Mouse (Mus musculus): ENCODE data around the gene Zfp213. TPM values are rescaled to one million over a fixed set of nuclear protein-coding genes. Genes with fewer than 3 reads are reported as not detected.
A peak's percentile ranks its signal among the peaks of the same experiment; 100 is the strongest.
"Not testable (repeated sequence)": the region's sequence is repeated elsewhere in the genome, so short reads cannot be mapped to it uniquely, and the experiment has no call there.

Zfp213 gene
- polyA plus RNA-seq, 1 experiment from 2014 or later = 26.6 TPM

DNA sequence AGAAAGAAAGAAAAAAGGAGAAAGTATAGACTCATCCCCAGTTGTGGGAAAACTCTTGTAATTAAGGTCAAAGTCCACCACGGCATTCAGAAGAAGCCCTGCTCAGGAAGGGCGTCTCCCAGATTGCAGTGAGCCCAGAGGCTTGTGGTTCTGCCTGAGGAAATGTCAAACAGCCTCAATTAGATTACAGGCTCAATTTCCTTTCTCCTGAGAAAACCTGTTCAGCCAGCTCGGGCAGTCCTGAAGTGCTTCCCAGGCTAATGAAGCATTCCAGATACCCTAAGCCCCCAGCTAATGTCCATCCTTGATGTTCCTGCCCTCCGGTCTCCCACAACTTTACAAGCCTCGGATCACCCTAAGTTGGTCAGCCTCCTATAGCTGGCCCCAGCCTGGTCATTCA, 20.7 kb downstream of the Zfp213 start:
- H3K4me2 ChIP-seq = no peak overlapping the region
- no peak for ATAC-seq (ENCODE audit: insufficient number of reproducible peaks, insufficient read depth, low FRiP score, low TSS enrichment, low read depth)
- H3K9me3 ChIP-seq = no peaks in the 10 kb centered on the region
- H3K27ac ChIP-seq = no peak overlapping the region
- no peak overlapping the region for H3K4me3 ChIP-seq (replicated peaks)
- peaks cover 14% of the 10 kb centered on the region; the same call in 1 of the 2 replicates for H3K4me1 ChIP-seq (replicated peaks)
- 13% methylated on average over 5 of the region's 5 CpGs for WGBS
- H3K9ac ChIP-seq (replicated peaks) = no peak overlapping the region
- H3K27me3 ChIP-seq = peaks cover 36% of the 10 kb centered on the region
- no peaks in the 10 kb centered on the region for H3K36me3 ChIP-seq

DNA sequence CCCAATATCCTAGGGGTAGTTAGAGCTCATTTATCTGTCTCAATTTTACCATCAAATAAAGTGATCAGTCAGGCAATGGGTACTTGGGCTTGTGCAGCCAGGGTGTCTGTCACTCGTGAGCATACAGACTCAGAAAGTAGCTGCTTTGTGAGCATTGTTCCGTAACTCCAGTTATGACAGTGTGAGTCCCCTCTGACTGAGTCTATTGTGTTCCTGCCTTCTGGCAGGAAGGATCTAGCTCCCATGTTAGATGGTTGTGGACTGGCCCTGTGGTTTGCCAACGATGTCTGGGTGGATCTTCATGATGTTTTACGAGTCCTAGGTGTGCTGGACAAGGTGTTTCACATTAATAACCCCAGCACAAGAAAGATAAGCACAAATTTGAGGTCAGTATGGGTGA, 21.2 kb downstream of the Zfp213 start:
- Histone ChIP-seq H3K36me3 (no peaks in the 10 kb centered on the region), H3K4me1 (replicated peaks) (peaks cover 17% of the 10 kb centered on the region), H3K4me3 (replicated peaks) (no peak overlapping the region), H3K9ac (replicated peaks) (no peak overlapping the region), H3K9me3 (no peaks in the 10 kb centered on the region), H3K27me3 (peaks cover 40% of the 10 kb centered on the region), H3K4me2 (peak overlapping the region; percentile 48; the same call in 1 of the 2 replicates), H3K27ac (no peak overlapping the region)
- WGBS = 43% methylated on average over 4 of the region's 4 CpGs
- ATAC-seq (ENCODE audit: insufficient number of reproducible peaks, insufficient read depth, low FRiP score, low TSS enrichment, low read depth) = no peak

GRCm38 (mm10) chr17:23542004-23542720, 21.9 kb downstream of the Zfp213 start:
- no peak for ATAC-seq (ENCODE audit: insufficient number of reproducible peaks, insufficient read depth, low FRiP score, low TSS enrichment, low read depth)
- no peaks in the 10 kb centered on the region for H3K9me3 ChIP-seq
- H3K4me1 ChIP-seq (replicated peaks) = peaks cover 18% of the 10 kb centered on the region
- no peaks in the 10 kb centered on the region for H3K36me3 ChIP-seq
- WGBS = 8% methylated on average over 12 of the region's 12 CpGs
- no peak overlapping the region for H3K9ac ChIP-seq (replicated peaks)
- peak overlapping the region; percentile 48 for H3K4me2 ChIP-seq
- H3K4me3 ChIP-seq (replicated peaks) = peak overlapping the region; percentile 21
- H3K27ac ChIP-seq = no peak overlapping the region
- peaks cover 47% of the 10 kb centered on the region for H3K27me3 ChIP-seq

DNA sequence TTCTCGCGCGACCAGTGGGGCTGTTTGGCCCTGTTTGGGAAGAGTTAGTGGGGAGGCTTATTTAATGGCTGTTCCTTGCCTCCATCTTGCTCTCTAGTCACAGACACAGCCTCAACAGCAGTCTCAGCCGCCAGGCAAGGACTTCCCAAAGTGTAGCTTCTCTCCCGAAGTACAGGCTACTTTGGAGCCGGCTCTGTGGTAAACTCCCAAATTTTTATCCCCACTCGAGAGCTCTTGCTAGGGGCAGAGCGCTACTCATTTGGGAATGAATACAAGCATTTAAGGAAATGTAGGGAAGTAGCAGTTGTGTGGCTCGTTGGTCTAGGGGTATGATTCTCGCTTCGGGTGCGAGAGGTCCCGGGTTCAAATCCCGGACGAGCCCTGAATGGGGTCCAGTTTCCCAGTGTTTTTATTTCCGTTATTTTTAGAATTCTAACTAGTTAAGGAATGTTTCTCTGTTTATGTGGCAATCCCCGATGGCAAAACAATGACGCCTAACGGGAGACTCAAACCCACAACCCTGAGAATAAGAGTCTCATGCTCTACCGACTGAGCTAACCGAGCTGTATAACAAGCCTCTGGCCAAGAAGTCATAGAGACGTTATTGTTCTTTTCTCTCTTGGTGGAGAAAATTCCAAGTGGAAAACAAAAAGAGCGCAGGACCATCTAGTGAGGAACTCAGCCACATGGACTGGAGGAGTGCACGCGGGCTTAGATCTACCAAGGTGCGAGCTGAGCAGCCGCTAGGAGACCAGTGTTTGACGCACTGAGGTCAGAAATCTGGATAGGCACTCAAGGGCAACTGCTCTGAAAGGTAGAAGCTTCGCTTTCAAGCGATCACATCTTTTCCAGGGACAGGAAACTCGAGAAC, 23.2 kb downstream of the Zfp213 start:
- Histone ChIP-seq H3K4me3 (replicated peaks) (no peak overlapping the region; the same call in 1 of the 2 replicates), H3K27ac (no peak overlapping the region), H3K9me3 (no peaks in the 10 kb centered on the region), H3K4me2 (peak overlapping the region; percentile 23), H3K36me3 (no peaks in the 10 kb centered on the region), H3K4me1 (replicated peaks) (peaks cover 18% of the 10 kb centered on the region), H3K9ac (replicated peaks) (no peak overlapping the region), H3K27me3 (peaks cover 52% of the 10 kb centered on the region)
- WGBS = 14% methylated on average over 31 of the region's 31 CpGs
- ATAC-seq (ENCODE audit: insufficient number of reproducible peaks, insufficient read depth, low FRiP score, low TSS enrichment, low read depth) = no peak

DNA sequence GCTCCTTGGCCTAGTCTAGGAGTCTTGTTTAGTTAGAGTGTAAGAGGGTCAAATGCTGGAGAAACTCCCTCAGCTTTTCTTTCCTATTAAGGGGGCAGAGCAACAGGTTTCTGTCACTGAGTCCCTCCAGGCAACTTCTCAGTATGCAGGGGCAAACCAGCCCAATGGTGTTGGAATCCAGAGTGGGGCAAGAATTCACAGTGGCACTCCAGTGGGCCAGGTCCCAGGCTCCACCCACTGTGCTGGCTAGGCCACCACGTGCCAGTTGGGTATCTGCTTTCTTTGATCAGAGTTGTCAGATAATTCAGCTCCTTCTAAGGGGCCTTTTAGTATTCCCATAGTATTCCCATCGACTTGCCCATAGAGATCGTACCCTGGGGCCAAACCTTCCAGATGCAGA, 23.9 kb downstream of the Zfp213 start:
- Histone ChIP-seq H3K4me3 (replicated peaks) (no peak overlapping the region), H3K9ac (replicated peaks) (no peak overlapping the region), H3K9me3 (no peaks in the 10 kb centered on the region), H3K36me3 (no peaks in the 10 kb centered on the region), H3K4me1 (replicated peaks) (peaks cover 18% of the 10 kb centered on the region), H3K27me3 (peaks cover 53% of the 10 kb centered on the region), H3K27ac (no peak overlapping the region), H3K4me2 (no peak overlapping the region)
- ATAC-seq (ENCODE audit: insufficient number of reproducible peaks, insufficient read depth, low FRiP score, low TSS enrichment, low read depth) = no peak
- WGBS = 24% methylated on average over 3 of the region's 3 CpGs

DNA sequence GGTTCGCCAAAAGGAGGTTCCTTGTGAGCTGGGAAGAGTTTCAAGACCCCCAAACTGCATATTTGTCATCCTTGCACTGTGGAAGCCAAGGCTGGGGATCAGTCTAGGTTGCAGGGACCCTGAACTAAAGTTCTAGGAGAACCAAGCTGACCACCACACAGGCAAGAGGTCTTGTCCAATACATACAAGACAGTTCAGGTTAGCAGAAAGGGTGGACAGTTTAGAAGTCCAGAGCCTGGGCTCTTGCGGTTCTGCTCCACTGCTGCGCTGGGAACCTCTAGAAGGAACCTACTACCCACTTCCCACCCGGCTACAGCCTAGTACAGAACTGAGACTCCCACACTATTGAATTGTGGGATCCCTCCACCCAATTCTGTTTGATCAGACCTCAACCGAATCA, 24.4 kb downstream of the Zfp213 start:
- peaks cover 58% of the 10 kb centered on the region for H3K27me3 ChIP-seq

GRCm38 (mm10) chr17:23538299-23539015, 25.6 kb downstream of the Zfp213 start:
- H3K27me3 ChIP-seq = peaks cover 64% of the 10 kb centered on the region
- H3K27ac ChIP-seq = no peak overlapping the region
- H3K4me3 ChIP-seq (replicated peaks) = peak overlapping the region; percentile 33
- no peaks in the 10 kb centered on the region for H3K9me3 ChIP-seq
- no peak for ATAC-seq (ENCODE audit: insufficient number of reproducible peaks, insufficient read depth, low FRiP score, low TSS enrichment, low read depth)
- H3K4me2 ChIP-seq = peak overlapping the region; percentile 53
- WGBS = 8% methylated on average over 21 of the region's 21 CpGs
- H3K36me3 ChIP-seq = no peaks in the 10 kb centered on the region
- peak overlapping the region; percentile 40; the same call in 1 of the 2 replicates for H3K9ac ChIP-seq (replicated peaks)
- peaks cover 21% of the 10 kb centered on the region for H3K4me1 ChIP-seq (replicated peaks)

More for the DNA sequence above, 24.4 kb downstream of the Zfp213 start:
- no peak for ATAC-seq (ENCODE audit: insufficient number of reproducible peaks, insufficient read depth, low FRiP score, low TSS enrichment, low read depth)
- Histone ChIP-seq H3K4me3 (replicated peaks) (no peak overlapping the region), H3K4me1 (replicated peaks) (peaks cover 21% of the 10 kb centered on the region), H3K4me2 (no peak overlapping the region), H3K9ac (replicated peaks) (no peak overlapping the region), H3K9me3 (no peaks in the 10 kb centered on the region), H3K36me3 (no peaks in the 10 kb centered on the region), H3K27ac (no peak overlapping the region)
- 90% methylated on average over 5 of the region's 5 CpGs for WGBS

DNA sequence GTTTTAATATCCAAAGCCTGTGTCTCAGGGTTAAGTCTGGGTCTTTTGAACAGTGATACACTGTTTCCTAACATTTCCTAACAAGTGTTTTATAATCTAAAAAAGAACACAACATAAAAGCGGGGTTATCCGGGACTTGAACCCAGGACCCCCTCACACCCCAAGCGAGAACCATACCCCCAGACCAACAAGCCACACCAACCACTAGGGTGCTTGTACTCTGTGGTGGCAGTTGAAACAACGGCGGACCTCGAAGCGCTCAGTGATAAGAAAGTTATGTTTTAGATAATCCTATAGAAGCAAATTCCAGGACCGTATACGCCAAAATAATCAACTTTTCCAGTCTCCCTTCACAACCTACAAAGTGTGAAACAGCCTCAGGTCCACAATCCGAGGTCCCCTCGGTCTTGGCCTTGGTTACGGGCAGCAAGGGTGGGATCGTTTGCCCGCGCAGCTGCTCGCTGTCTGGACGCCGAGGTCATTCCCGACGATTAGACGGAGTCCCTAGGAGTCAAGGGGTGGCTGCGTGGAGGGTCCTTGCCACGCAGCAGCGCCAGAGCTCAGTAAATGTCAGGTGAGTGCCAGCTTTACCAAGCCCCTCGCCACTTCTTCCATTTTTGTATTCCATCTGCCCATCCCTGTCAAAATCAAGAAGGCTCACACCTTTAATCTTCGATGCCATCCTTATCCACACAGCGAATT, 26.3 kb downstream of the Zfp213 start:
- Histone ChIP-seq H3K9ac (replicated peaks) (peak overlapping the region; percentile 40; the same call in 1 of the 2 replicates), H3K27ac (no peak overlapping the region)
- ATAC-seq (ENCODE audit: insufficient number of reproducible peaks, insufficient read depth, low FRiP score, low TSS enrichment, low read depth) = no peak

GRCm38 (mm10) chr17:23535046-23535788, 28.8 kb downstream of the Zfp213 start:
- not testable (repeated sequence) for H3K9ac ChIP-seq (replicated peaks); H3K9me3 ChIP-seq; H3K27ac ChIP-seq; H3K36me3 ChIP-seq; H3K4me1 ChIP-seq (replicated peaks); H3K4me3 ChIP-seq (replicated peaks); ATAC-seq (ENCODE audit: insufficient number of reproducible peaks, insufficient read depth, low FRiP score, low TSS enrichment, low read depth)
- peaks cover 48% of the 10 kb centered on the region for H3K27me3 ChIP-seq
- 0 out of 2 replicates have a peak overlapping the region, but pooled peaks have one; percentile 17 for H3K4me2 ChIP-seq
- 2% methylated on average over 17 of the region's 29 CpGs for WGBS

More for the DNA sequence above, 26.3 kb downstream of the Zfp213 start:
- Histone ChIP-seq H3K9me3 (no peaks in the 10 kb centered on the region), H3K27me3 (peaks cover 64% of the 10 kb centered on the region), H3K4me2 (peak overlapping the region; percentile 53), H3K4me1 (replicated peaks) (peaks cover 18% of the 10 kb centered on the region), H3K4me3 (replicated peaks) (peak overlapping the region; percentile 33), H3K36me3 (no peaks in the 10 kb centered on the region)
- WGBS = 7% methylated on average over 27 of the region's 27 CpGs

All from limb, embryonic 12.5 days (tissue).